In the genomic region with DNA sequence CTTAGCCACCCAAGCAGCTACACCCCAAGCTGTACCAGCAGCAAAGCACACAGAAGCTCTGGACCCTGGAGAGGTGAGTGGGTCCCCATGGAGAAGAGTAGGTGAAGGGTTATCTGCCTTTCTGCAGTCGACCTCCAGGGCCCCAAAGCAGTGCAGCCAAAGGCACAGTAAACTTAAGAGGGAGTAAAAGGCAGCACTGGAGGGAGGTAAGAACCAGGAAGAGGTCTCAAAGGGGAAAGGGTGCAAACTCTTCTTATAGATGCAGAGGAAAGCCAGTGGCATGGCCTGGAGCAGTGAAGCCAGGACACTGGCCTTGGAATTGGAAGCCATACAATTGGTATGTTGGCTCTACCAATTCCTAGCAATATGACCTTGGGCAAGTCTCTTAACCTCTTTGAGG, we compare ENCODE assay signal across 29 mouse cellular contexts. TPM values are rescaled to one million over a fixed set of nuclear protein-coding genes. Genes with fewer than 3 reads are reported as not detected.
DNase-seq lines count a peak whose midpoint lies in the region; ATAC-seq lines count a peak whose summit lies in the region.
"Had no signal": no experiment of that assay in that cellular context is flagged by ENCODE, and none has a peak within 500 bp of the region (broad histone marks: within the 10 kb centered on the region; RNA-seq: fewer than 3 reads in every experiment).

No protein-coding gene starts in this region.

- H3K4me2 ChIP-seq in embryonic facial prominence, embryonic 14.5 days (ENCODE audit: low read depth, low read length): no peak overlapping the region
- no peak overlapping the region for H3K4me2 ChIP-seq in hindbrain, embryonic 11.5 days (replicated peaks; ENCODE audit: low read depth, low read length)
- H3K4me2 ChIP-seq in neural tube, embryonic 15.5 days: no peak overlapping the region
- H3K4me2 ChIP-seq: embryonic facial prominence, embryonic 13.5 days; forebrain, embryonic 12.5 days; heart, embryonic 12.5 days; heart, embryonic 15.5 days; hindbrain, embryonic 12.5 days; hindbrain, embryonic 15.5 days had no signal

- 0% methylated on average over 1 of the region's 1 CpGs for WGBS in embryonic facial prominence, embryonic 14.5 days
- WGBS in embryonic facial prominence, embryonic 10.5 days: 0% methylated on average over 1 of the region's 1 CpGs
- WGBS in hindbrain, embryonic 10.5 days: 0% methylated on average over 1 of the region's 1 CpGs
- 6% methylated on average over 1 of the region's 1 CpGs for WGBS in hindbrain, embryonic 11.5 days
- 4% methylated on average over 1 of the region's 1 CpGs for WGBS in neural tube, embryonic 15.5 days

- no peak overlapping the region for H3K27ac ChIP-seq in embryonic facial prominence, embryonic 14.5 days (replicated peaks; ENCODE audit: low read depth, low read length)
- H3K27ac ChIP-seq in embryonic facial prominence, embryonic 10.5 days (replicated peaks): no peak overlapping the region
- no peak overlapping the region for H3K27ac ChIP-seq in hindbrain, embryonic 10.5 days
- H3K27ac ChIP-seq in hindbrain, embryonic 11.5 days (ENCODE audit: low read depth, low read length): no peak overlapping the region
- no peak overlapping the region for H3K27ac ChIP-seq in neural tube, embryonic 15.5 days (replicated peaks)
- H3K27ac ChIP-seq: embryonic facial prominence, embryonic 13.5 days; forebrain, embryonic 12.5 days; heart, embryonic 15.5 days; hindbrain, embryonic 12.5 days; hindbrain, embryonic 15.5 days had no signal

- H3K4me1 ChIP-seq in embryonic facial prominence, embryonic 14.5 days (ENCODE audit: control insufficient read depth, insufficient read depth, low read length): peaks cover 14% of the 10 kb centered on the region
- peaks cover 34% of the 10 kb centered on the region for H3K4me1 ChIP-seq in embryonic facial prominence, embryonic 10.5 days
- peaks cover 37% of the 10 kb centered on the region for H3K4me1 ChIP-seq in hindbrain, embryonic 10.5 days (replicated peaks)
- H3K4me1 ChIP-seq in hindbrain, embryonic 11.5 days (replicated peaks; ENCODE audit: control insufficient read depth, insufficient read depth, low read length): peaks cover 9% of the 10 kb centered on the region
- H3K4me1 ChIP-seq in neural tube, embryonic 15.5 days: peaks cover 27% of the 10 kb centered on the region

- H3K4me3 ChIP-seq in embryonic facial prominence, embryonic 14.5 days (ENCODE audit: low read depth, low read length): 0 out of 2 replicates have a peak overlapping the region, but pooled peaks have one; percentile 5
- no peak overlapping the region for H3K4me3 ChIP-seq in embryonic facial prominence, embryonic 10.5 days
- no peak overlapping the region for H3K4me3 ChIP-seq in hindbrain, embryonic 10.5 days
- H3K4me3 ChIP-seq in hindbrain, embryonic 11.5 days (ENCODE audit: low read depth, low read length): no peak overlapping the region
- H3K4me3 ChIP-seq in neural tube, embryonic 15.5 days (replicated peaks): no peak overlapping the region
- H3K4me3 ChIP-seq: embryonic facial prominence, embryonic 13.5 days; forebrain, embryonic 12.5 days; heart, embryonic 12.5 days; heart, embryonic 15.5 days; hindbrain, embryonic 12.5 days; hindbrain, embryonic 15.5 days had no signal

- no peak overlapping the region for H3K9ac ChIP-seq in embryonic facial prominence, embryonic 14.5 days (ENCODE audit: low read depth, low read length)
- no peak overlapping the region for H3K9ac ChIP-seq in hindbrain, embryonic 11.5 days (ENCODE audit: low read depth, low read length)
- no peak overlapping the region for H3K9ac ChIP-seq in neural tube, embryonic 15.5 days (replicated peaks)
- H3K9ac ChIP-seq: embryonic facial prominence, embryonic 13.5 days; forebrain, embryonic 12.5 days; heart, embryonic 12.5 days; heart, embryonic 15.5 days; hindbrain, embryonic 12.5 days; hindbrain, embryonic 15.5 days had no signal

- H3K36me3 ChIP-seq in embryonic facial prominence, embryonic 14.5 days (ENCODE audit: control insufficient read depth, insufficient read depth, low read length): no peaks in the 10 kb centered on the region
- H3K36me3 ChIP-seq in embryonic facial prominence, embryonic 10.5 days (replicated peaks): no peaks in the 10 kb centered on the region
- H3K36me3 ChIP-seq in hindbrain, embryonic 10.5 days: no peaks in the 10 kb centered on the region
- no peaks in the 10 kb centered on the region for H3K36me3 ChIP-seq in hindbrain, embryonic 11.5 days (ENCODE audit: control insufficient read depth, insufficient read depth, low read length)
- no peaks in the 10 kb centered on the region for H3K36me3 ChIP-seq in neural tube, embryonic 15.5 days
- H3K36me3 ChIP-seq: embryonic facial prominence, embryonic 13.5 days; forebrain, embryonic 12.5 days; heart, embryonic 12.5 days; heart, embryonic 15.5 days; hindbrain, embryonic 12.5 days; hindbrain, embryonic 15.5 days had no signal

- ATAC-seq in embryonic facial prominence, embryonic 14.5 days (ENCODE audit: low read depth): no peak
- ATAC-seq in hindbrain, embryonic 11.5 days (ENCODE audit: low FRiP score): no peak
- ATAC-seq in neural tube, embryonic 15.5 days (ENCODE audit: low FRiP score): no peak
- no peak for ATAC-seq in erythroid progenitor cell, adult 5-6 weeks (replicated peaks; ENCODE audit: low FRiP score, poor library complexity, severe bottlenecking)
- ATAC-seq: forebrain, embryonic 16.5 days; Patski had no signal

- peaks cover 98% of the 10 kb centered on the region for H3K27me3 ChIP-seq in embryonic facial prominence, embryonic 14.5 days (replicated peaks; ENCODE audit: control insufficient read depth, insufficient read depth, low read length)
- peaks cover 100% of the 10 kb centered on the region for H3K27me3 ChIP-seq in embryonic facial prominence, embryonic 10.5 days (replicated peaks; ENCODE audit: low read depth, poor library complexity, severe bottlenecking)
- H3K27me3 ChIP-seq in hindbrain, embryonic 10.5 days (ENCODE audit: insufficient read depth, poor library complexity, severe bottlenecking): peaks cover 100% of the 10 kb centered on the region
- peaks cover 78% of the 10 kb centered on the region for H3K27me3 ChIP-seq in hindbrain, embryonic 11.5 days (ENCODE audit: control insufficient read depth, insufficient read depth, low read length)
- peaks cover 97% of the 10 kb centered on the region for H3K27me3 ChIP-seq in neural tube, embryonic 15.5 days (replicated peaks)

- no peaks in the 10 kb centered on the region for H3K9me3 ChIP-seq in embryonic facial prominence, embryonic 14.5 days (ENCODE audit: control insufficient read depth, low read length)
- H3K9me3 ChIP-seq in embryonic facial prominence, embryonic 10.5 days: no peaks in the 10 kb centered on the region
- H3K9me3 ChIP-seq in hindbrain, embryonic 10.5 days: no peaks in the 10 kb centered on the region
- H3K9me3 ChIP-seq in hindbrain, embryonic 11.5 days (ENCODE audit: control insufficient read depth, low read length): no peaks in the 10 kb centered on the region
- H3K9me3 ChIP-seq in neural tube, embryonic 15.5 days (replicated peaks): no peaks in the 10 kb centered on the region
- H3K9me3 ChIP-seq: embryonic facial prominence, embryonic 13.5 days; forebrain, embryonic 12.5 days; heart, embryonic 12.5 days; heart, embryonic 15.5 days; hindbrain, embryonic 12.5 days; hindbrain, embryonic 15.5 days had no signal

- DNase-seq in embryonic facial prominence, embryonic 14.5 days (ENCODE audit: low spot score): no peak
- DNase-seq in embryonic facial prominence, embryonic 10.5 days (ENCODE audit: low spot score): no peak
- peak; percentile 23 for DNase-seq in hindbrain, embryonic 10.5 days (ENCODE audit: low spot score)
- no peak for DNase-seq in hindbrain, embryonic 11.5 days (ENCODE audit: low spot score)
- DNase-seq in neural tube, embryonic 10.5 days (ENCODE audit: extremely low spot score, low spot score): peak; percentile 47
- DNase-seq in adrenal gland, adult 18-20 months (ENCODE audit: low spot score in 2 of 2): no peak
- DNase-seq: adrenal gland, adult 2 months; adrenal gland, postnatal 14 days; cerebellum, adult 11 months; cerebellum, adult 2 months; cerebellum, adult 9-11 months; cerebellum, postnatal 25 days; gastrocnemius, postnatal 25 days; heart, adult 18-20 months; heart, postnatal 10 days; heart, postnatal 36 days had no signal

RNA-seq across cellular contexts. Expression of gene Vgll2, which starts 3.0 kb away (rescaled TPM):
- 53.2 and 53.3 TPM in 2 replicates for polyA plus RNA-seq in embryonic facial prominence, embryonic 14.5 days (2014; fragmentation: Nextera tagmentation; extraction: Ambion mirVana)
- polyA plus RNA-seq in embryonic facial prominence, embryonic 10.5 days (2016; fragmentation: Nextera tagmentation; extraction: Ambion mirVana): 10.1 and 12.8 TPM in 2 replicates
- 1.4 and 1.6 TPM in 2 replicates for polyA plus RNA-seq in hindbrain, embryonic 10.5 days (2016; fragmentation: Nextera tagmentation; extraction: Ambion mirVana)
- polyA plus RNA-seq in hindbrain, embryonic 11.5 days (2014; fragmentation: Nextera tagmentation; extraction: Ambion mirVana): 1.2 and 3.4 TPM in 2 replicates
- 1.9 and 3.1 TPM in 2 replicates for polyA plus RNA-seq in neural tube, embryonic 15.5 days (2015; fragmentation: Nextera tagmentation; extraction: Ambion mirVana)
- not detected in 2 replicates for total RNA-seq in erythroid progenitor cell, adult 5-6 weeks (2015; ENCODE audit: low replicate concordance)
- total RNA-seq in erythroid progenitor cell, adult 5-6 weeks (2017; ENCODE audit: low replicate concordance): not detected in 2 replicates
- total RNA-seq in adrenal gland, adult 18-20 months (2021): under 1 TPM in 1 of 2 experiments, not detected in 1; 0.35 TPM
- total RNA-seq: adrenal gland, adult 2 months; adrenal gland, postnatal 14 days; common myeloid progenitor, adult 5-6 weeks; ES-E14; heart, postnatal 10 days; heart, postnatal 36 days had no signal
- polyA plus RNA-seq: cerebellum, adult 2 months; intestine, embryonic 14.5 days; Patski had no signal

Comparison
In these comparisons a context has a peak if more than half of its experiments do, and no peak if none do; other contexts are left out.
1. DNase-seq: peak in hindbrain, embryonic 10.5 days (single experiment) and neural tube, embryonic 10.5 days (single experiment); none in embryonic facial prominence, embryonic 14.5 days (single experiment), embryonic facial prominence, embryonic 10.5 days (single experiment), hindbrain, embryonic 11.5 days (single experiment) and adrenal gland, adult 18-20 months (0 of 2).